Mouse (Mus musculus) liver, embryonic 14.5 days (tissue): ENCODE data around the gene C2cd2.

Source experiments
- CTCF ChIP-seq: IDR thresholded peaks from 2 replicates; pipeline ENCODE4 v1.5.1; 2016; ENCODE audit warnings: antibody characterized with exemption, low read depth, control low read depth
- EP300 ChIP-seq: IDR thresholded peaks from 2 replicates; pipeline ENCODE4 v1.6.1; 2016; ENCODE audit warnings: antibody characterized with exemption, low read depth

GRCm38 (mm10) chr16:97957626-97958025, 4.8 kb downstream of the C2cd2 start:
- no peak for TF ChIP-seq CTCF
- 0 out of 2 replicates have a peak, but pooled peaks have one; percentile 20 for TF ChIP-seq EP300
